In genomic region chr7:134498716-134499115, GRCm38 (mm10) we compare ENCODE assay signal across 10 mouse cellular contexts.
DNase-seq lines count a peak whose midpoint lies in the region; ATAC-seq and TF ChIP-seq lines count a peak whose summit lies in the region.
"Had no signal": no experiment of that assay in that cellular context is flagged by ENCODE, and none has a peak within 500 bp of the region (broad histone marks: within the 10 kb centered on the region; RNA-seq: fewer than 3 reads in every experiment).

No protein-coding gene starts in this region.

- H3K4me3 ChIP-seq in liver, adult 2 months (ENCODE audit: insufficient read depth, low read depth, low read length): no peak overlapping the region
- no peak overlapping the region for H3K4me3 ChIP-seq in liver, embryonic 12.5 days
- no peak overlapping the region for H3K4me3 ChIP-seq in heart, embryonic 11.5 days (ENCODE audit: low read depth, low read length)
- 0 out of 2 replicates have a peak overlapping the region, but pooled peaks have one; percentile 3 for H3K4me3 ChIP-seq in olfactory bulb, adult 2 months (ENCODE audit: insufficient read depth, low read depth, low read length)
- H3K4me3 ChIP-seq in neural tube, embryonic 15.5 days (replicated peaks): no peak overlapping the region
- H3K4me3 ChIP-seq: limb, embryonic 15.5 days had no signal

- H3K4me2 ChIP-seq in liver, embryonic 12.5 days: no peak overlapping the region
- peak overlapping the region; percentile 34 for H3K4me2 ChIP-seq in heart, embryonic 11.5 days
- no peak overlapping the region for H3K4me2 ChIP-seq in neural tube, embryonic 15.5 days
- H3K4me2 ChIP-seq: limb, embryonic 15.5 days had no signal

- H3K27me3 ChIP-seq in liver, adult 2 months (ENCODE audit: control insufficient read depth, insufficient read depth, low read length): no peaks in the 10 kb centered on the region
- H3K27me3 ChIP-seq in liver, embryonic 12.5 days (replicated peaks): no peaks in the 10 kb centered on the region
- no peaks in the 10 kb centered on the region for H3K27me3 ChIP-seq in heart, embryonic 11.5 days (ENCODE audit: control insufficient read depth, insufficient read depth, low read length)
- no peaks in the 10 kb centered on the region for H3K27me3 ChIP-seq in neural tube, embryonic 15.5 days (replicated peaks)
- H3K27me3 ChIP-seq: CH12.LX; limb, embryonic 15.5 days had no signal

- H3K27ac ChIP-seq in liver, adult 2 months (replicated peaks; ENCODE audit: insufficient read depth, low read depth, low read length): no peak overlapping the region
- H3K27ac ChIP-seq in liver, embryonic 12.5 days: no peak overlapping the region
- H3K27ac ChIP-seq in heart, embryonic 11.5 days (ENCODE audit: low read depth, low read length): peak overlapping the region; percentile 23; the same call in 1 of the 2 replicates
- H3K27ac ChIP-seq in olfactory bulb, adult 2 months (ENCODE audit: insufficient read depth, low read depth, low read length): no peak overlapping the region
- H3K27ac ChIP-seq in neural tube, embryonic 15.5 days (replicated peaks): no peak overlapping the region
- H3K27ac ChIP-seq: limb, embryonic 15.5 days had no signal

- 0 out of 2 replicates have a peak, but pooled peaks cover 1% of the 10 kb centered on the region for H3K4me1 ChIP-seq in liver, adult 2 months (ENCODE audit: control insufficient read depth, insufficient read depth, low read length)
- H3K4me1 ChIP-seq in liver, embryonic 12.5 days: no peaks in the 10 kb centered on the region
- H3K4me1 ChIP-seq in heart, embryonic 11.5 days (ENCODE audit: control insufficient read depth, insufficient read depth, low read length): peaks cover 8% of the 10 kb centered on the region
- peaks cover 14% of the 10 kb centered on the region for H3K4me1 ChIP-seq in olfactory bulb, adult 2 months (ENCODE audit: control insufficient read depth, insufficient read depth, low read length)
- 0 out of 2 replicates have a peak, but pooled peaks cover 4% of the 10 kb centered on the region for H3K4me1 ChIP-seq in neural tube, embryonic 15.5 days

- 68% methylated on average over 9 of the region's 9 CpGs for WGBS in liver, adult 2 months
- WGBS in liver, embryonic 12.5 days (ENCODE audit: insufficient replicate concordance): 64% methylated on average over 9 of the region's 9 CpGs
- WGBS in heart, embryonic 11.5 days (ENCODE audit: insufficient replicate concordance): 37% methylated on average over 9 of the region's 9 CpGs
- WGBS in olfactory bulb, adult 2 months: 79% methylated on average over 9 of the region's 9 CpGs
- 80% methylated on average over 9 of the region's 9 CpGs for WGBS in neural tube, embryonic 15.5 days

- no peaks in the 10 kb centered on the region for H3K9me3 ChIP-seq in liver, embryonic 12.5 days (replicated peaks)
- no peaks in the 10 kb centered on the region for H3K9me3 ChIP-seq in heart, embryonic 11.5 days (replicated peaks; ENCODE audit: control insufficient read depth, low read length)
- H3K9me3 ChIP-seq in neural tube, embryonic 15.5 days (replicated peaks): no peaks in the 10 kb centered on the region
- H3K9me3 ChIP-seq: limb, embryonic 15.5 days had no signal

- H3K79me2 ChIP-seq in liver, adult 2 months (ENCODE audit: control insufficient read depth, insufficient read depth, low read length): no peaks in the 10 kb centered on the region

- H3K9ac ChIP-seq in liver, adult 2 months (ENCODE audit: low read depth, low read length): no peak overlapping the region
- no peak overlapping the region for H3K9ac ChIP-seq in liver, embryonic 12.5 days
- no peak overlapping the region for H3K9ac ChIP-seq in heart, embryonic 11.5 days (ENCODE audit: low read depth, low read length)
- H3K9ac ChIP-seq in neural tube, embryonic 15.5 days (replicated peaks): no peak overlapping the region
- H3K9ac ChIP-seq: limb, embryonic 15.5 days had no signal

- peak; percentile 19 for DNase-seq in liver, adult 2 months (ENCODE audit: extremely low read depth, low read depth, low spot score)
- DNase-seq in kidney, adult 9 months: peak; percentile 86
- DNase-seq in urinary bladder, postnatal 36 days (ENCODE audit: low spot score in 2 of 2): no peak

- H3K36me3 ChIP-seq in liver, adult 2 months (ENCODE audit: control insufficient read depth, insufficient read depth, low read length): no peaks in the 10 kb centered on the region
- no peaks in the 10 kb centered on the region for H3K36me3 ChIP-seq in liver, embryonic 12.5 days
- H3K36me3 ChIP-seq in heart, embryonic 11.5 days (ENCODE audit: control insufficient read depth, insufficient read depth, low read length): no peaks in the 10 kb centered on the region
- H3K36me3 ChIP-seq in neural tube, embryonic 15.5 days: no peaks in the 10 kb centered on the region
- H3K36me3 ChIP-seq: limb, embryonic 15.5 days had no signal

- TF ChIP-seq CTCF in liver, adult 2 months (IDR thresholded peaks at IDR 0.05; ENCODE audit: low read depth, low read length): no peak
- no peak for TF ChIP-seq CTCF in olfactory bulb, adult 2 months (IDR thresholded peaks at IDR 0.05; ENCODE audit: insufficient read depth, low read depth, low read length)

- no peak for TF ChIP-seq POLR2A in liver, adult 2 months (IDR thresholded peaks at IDR 0.05; ENCODE audit: extremely low read depth, insufficient read depth, low read length)
- no peak for TF ChIP-seq POLR2A in olfactory bulb, adult 2 months (IDR thresholded peaks at IDR 0.05; ENCODE audit: insufficient read depth, low read depth, low read length)

- no peak for ATAC-seq in liver, embryonic 12.5 days
- peak; percentile 18; the same call in 1 of the 2 replicates for ATAC-seq in heart, embryonic 11.5 days (replicated peaks; ENCODE audit: insufficient number of reproducible peaks, low FRiP score, low TSS enrichment)
- no peak for ATAC-seq in neural tube, embryonic 15.5 days (ENCODE audit: low FRiP score)
- ATAC-seq: forebrain, embryonic 14.5 days had no signal

Comparison
In these comparisons a context has a peak if more than half of its experiments do, and no peak if none do; other contexts are left out.
1. DNase-seq: peak in liver, adult 2 months (single experiment) and kidney, adult 9 months (single experiment); none in urinary bladder, postnatal 36 days (0 of 2).